Mouse (Mus musculus): ENCODE measurements at regions not wholly inside any gene's neighbourhood (a gene's known extent, or its start where the extent isn't known, plus 50 kb on each side); places are given as distances from the start of the nearest gene placed in this dataset.

DNA sequence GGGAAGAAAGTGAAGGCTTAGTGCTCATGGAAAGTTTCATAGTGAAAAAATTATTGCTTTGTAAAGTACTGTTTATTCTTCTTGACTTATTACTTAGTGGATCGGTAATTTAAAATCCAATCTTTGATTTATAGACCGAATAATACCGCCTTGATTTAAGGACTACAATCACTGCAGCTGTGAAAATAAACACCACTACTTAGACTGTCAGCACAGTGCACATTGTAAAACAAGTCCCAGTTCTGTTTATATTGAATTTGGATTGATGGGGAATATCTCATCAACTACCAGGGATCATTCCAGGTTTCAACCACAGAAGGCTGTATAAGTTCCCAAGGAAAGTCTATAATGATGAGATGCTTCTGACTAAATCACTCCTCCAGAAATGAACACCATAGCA, 230.0 kb downstream of the Rdh14 start:
- no peaks in the 10 kb centered on the region for H3K9me3 ChIP-seq (ENCODE audit: control insufficient read depth, low read length)
- 76% methylated on average over 3 of the region's 3 CpGs for whole genome bisulfite sequencing (ENCODE audit: insufficient replicate concordance)
- H3K4me2 ChIP-seq (ENCODE audit: low read depth), result no peak overlapping the region
- no peak overlapping the region for H3K27ac ChIP-seq
- TF ChIP-seq CTCF (IDR thresholded peaks at IDR 0.05; ENCODE audit: low read depth) (no peak), EP300 (IDR thresholded peaks at IDR 0.05; ENCODE audit: low read depth) (no peak)
- H3K36me3 ChIP-seq (replicated peaks; ENCODE audit: control insufficient read depth, insufficient read depth, low read depth), result no peaks in the 10 kb centered on the region
- H3K9ac ChIP-seq (replicated peaks), result no peak overlapping the region
- no peak for DNase-seq (ENCODE audit: low read depth in 3 of 3, low spot score in 3 of 3)
- H3K27me3 ChIP-seq (ENCODE audit: control insufficient read depth, insufficient read depth, low read length), result no peaks in the 10 kb centered on the region
- H3K4me1 ChIP-seq (replicated peaks; ENCODE audit: control insufficient read depth in 2 of 2, insufficient read depth in 2 of 2, low read length in 1 of 2), result no peaks in the 10 kb centered on the region
- ATAC-seq (ENCODE audit: insufficient read depth), result no peak
- H3K4me3 ChIP-seq (ENCODE audit: insufficient read depth in 1 of 2, low read depth in 2 of 2, low read length in 2 of 2), result no peak overlapping the region

GRCm38 (mm10) chr12:10638591-10638990, 248.0 kb downstream of the Rdh14 start:
- Histone ChIP-seq H3K4me2 (ENCODE audit: low read depth) (no peak overlapping the region), H3K4me3 (ENCODE audit: insufficient read depth in 1 of 2, low read depth in 2 of 2, low read length in 2 of 2) (no peak overlapping the region), H3K4me1 (replicated peaks; ENCODE audit: control insufficient read depth in 2 of 2, insufficient read depth in 2 of 2, low read length in 1 of 2) (no peaks in the 10 kb centered on the region), H3K27ac (no peak overlapping the region), H3K9me3 (ENCODE audit: control insufficient read depth, low read length) (no peaks in the 10 kb centered on the region), H3K9ac (replicated peaks) (no peak overlapping the region), H3K27me3 (ENCODE audit: control insufficient read depth, insufficient read depth, low read length) (no peaks in the 10 kb centered on the region), H3K36me3 (replicated peaks; ENCODE audit: control insufficient read depth, insufficient read depth, low read depth) (no peaks in the 10 kb centered on the region)
- TF ChIP-seq EP300 (IDR thresholded peaks at IDR 0.05; ENCODE audit: low read depth), result no peak
- no peak for TF ChIP-seq CTCF (IDR thresholded peaks at IDR 0.05; ENCODE audit: low read depth)
- DNase-seq (ENCODE audit: low read depth in 3 of 3, low spot score in 3 of 3) (no peak), ATAC-seq (ENCODE audit: insufficient read depth) (no peak)
- WGBS (ENCODE audit: insufficient replicate concordance), result 46% methylated on average over 3 of the region's 3 CpGs

DNA sequence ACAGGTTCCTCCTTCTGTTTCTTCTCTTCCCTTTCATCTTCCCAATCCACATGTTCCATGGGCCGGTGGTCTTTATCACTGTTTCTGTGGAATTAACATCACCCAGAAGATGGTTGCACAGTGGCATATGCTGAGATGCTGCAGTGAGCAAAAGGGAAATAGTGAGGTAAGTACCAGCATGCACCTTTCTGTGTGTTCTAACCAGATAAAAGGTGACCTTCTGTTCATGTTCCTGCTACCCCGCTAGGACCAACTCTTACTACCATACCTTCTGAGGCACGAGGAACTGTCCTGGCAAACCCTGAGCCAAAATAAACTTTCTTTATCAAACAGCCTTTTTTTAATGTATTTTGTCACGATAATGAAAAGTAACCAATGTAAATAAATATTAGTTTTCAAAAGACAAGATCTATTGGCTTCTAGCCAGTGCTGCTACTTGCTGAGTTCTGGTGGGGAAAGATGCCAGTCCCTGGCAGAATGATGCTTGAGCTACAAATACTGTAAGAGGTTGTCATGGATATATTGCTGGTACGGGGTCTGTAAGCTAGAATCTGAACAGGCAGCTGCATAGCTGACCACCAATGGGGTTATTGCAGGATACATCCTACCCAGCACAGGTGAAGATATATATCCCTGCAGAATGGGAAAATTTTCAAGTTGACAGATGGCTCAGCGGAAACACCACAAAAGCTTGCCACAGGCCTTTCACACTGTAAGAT, 264.1 kb downstream of the Rdh14 start:
- DNase-seq (ENCODE audit: low read depth in 3 of 3, low spot score in 3 of 3) (no peak), ATAC-seq (ENCODE audit: insufficient read depth) (no peak)
- Histone ChIP-seq H3K27me3 (ENCODE audit: control insufficient read depth, insufficient read depth, low read length) (no peaks in the 10 kb centered on the region), H3K9ac (replicated peaks) (no peak overlapping the region), H3K36me3 (replicated peaks; ENCODE audit: control insufficient read depth, insufficient read depth, low read depth) (no peaks in the 10 kb centered on the region), H3K4me1 (replicated peaks; ENCODE audit: control insufficient read depth in 2 of 2, insufficient read depth in 2 of 2, low read length in 1 of 2) (no peaks in the 10 kb centered on the region), H3K4me3 (ENCODE audit: insufficient read depth in 1 of 2, low read depth in 2 of 2, low read length in 2 of 2) (no peak overlapping the region), H3K9me3 (ENCODE audit: control insufficient read depth, low read length) (no peaks in the 10 kb centered on the region), H3K27ac (no peak overlapping the region), H3K4me2 (ENCODE audit: low read depth) (no peak overlapping the region)
- TF ChIP-seq CTCF (IDR thresholded peaks at IDR 0.05; ENCODE audit: low read depth) (no peak), EP300 (IDR thresholded peaks at IDR 0.05; ENCODE audit: low read depth) (no peak)
- WGBS (ENCODE audit: insufficient replicate concordance), result 59% methylated on average over 6 of the region's 6 CpGs

DNA sequence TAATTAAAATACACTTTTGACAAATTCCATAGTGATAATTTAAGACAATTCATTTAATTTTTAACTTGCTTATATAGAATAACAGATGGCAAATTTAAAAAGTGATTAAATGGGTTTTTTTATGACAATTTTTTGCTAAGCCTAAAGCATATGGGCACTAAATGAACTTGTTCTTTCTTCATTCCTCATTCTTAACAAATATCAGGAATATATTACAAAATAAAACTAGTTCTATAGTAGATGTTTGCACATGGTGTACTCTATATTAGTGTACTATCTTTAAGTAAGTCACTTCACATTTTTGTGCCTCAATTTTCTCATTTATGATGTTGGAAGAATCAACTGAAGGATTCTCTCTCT, 264.6 kb downstream of the Rdh14 start:
- no peak overlapping the region for H3K4me2 ChIP-seq (ENCODE audit: low read depth)
- TF ChIP-seq EP300 (IDR thresholded peaks at IDR 0.05; ENCODE audit: low read depth) (no peak), CTCF (IDR thresholded peaks at IDR 0.05; ENCODE audit: low read depth) (no peak)
- ATAC-seq (ENCODE audit: insufficient read depth), result no peak

GRCm38 (mm10) chr12:10658826-10659225, 268.3 kb downstream of the Rdh14 start:
- Histone ChIP-seq H3K9me3 (ENCODE audit: control insufficient read depth, low read length) (no peaks in the 10 kb centered on the region), H3K4me3 (ENCODE audit: insufficient read depth in 1 of 2, low read depth in 2 of 2, low read length in 2 of 2) (no peak overlapping the region)
- no peak for DNase-seq (ENCODE audit: low read depth in 3 of 3, low spot score in 3 of 3)

More for the DNA sequence above, 264.6 kb downstream of the Rdh14 start:
- H3K27me3 ChIP-seq (ENCODE audit: control insufficient read depth, insufficient read depth, low read length), result no peaks in the 10 kb centered on the region
- no peaks in the 10 kb centered on the region for H3K9me3 ChIP-seq (ENCODE audit: control insufficient read depth, low read length)
- no peak overlapping the region for H3K4me3 ChIP-seq (ENCODE audit: insufficient read depth in 1 of 2, low read depth in 2 of 2, low read length in 2 of 2)
- H3K36me3 ChIP-seq (replicated peaks; ENCODE audit: control insufficient read depth, insufficient read depth, low read depth), result no peaks in the 10 kb centered on the region
- H3K4me1 ChIP-seq (replicated peaks; ENCODE audit: control insufficient read depth in 2 of 2, insufficient read depth in 2 of 2, low read length in 1 of 2), result no peaks in the 10 kb centered on the region
- H3K9ac ChIP-seq (replicated peaks), result no peak overlapping the region
- DNase-seq (ENCODE audit: low read depth in 3 of 3, low spot score in 3 of 3), result no peak
- H3K27ac ChIP-seq, result no peak overlapping the region

More at GRCm38 (mm10) chr12:10658826-10659225, 268.3 kb downstream of the Rdh14 start:
- TF ChIP-seq CTCF (IDR thresholded peaks at IDR 0.05; ENCODE audit: low read depth), result no peak
- TF ChIP-seq EP300 (IDR thresholded peaks at IDR 0.05; ENCODE audit: low read depth), result no peak
- H3K27me3 ChIP-seq (ENCODE audit: control insufficient read depth, insufficient read depth, low read length), result no peaks in the 10 kb centered on the region
- H3K9ac ChIP-seq (replicated peaks), result no peak overlapping the region
- H3K27ac ChIP-seq, result no peak overlapping the region
- no peak overlapping the region for H3K4me2 ChIP-seq (ENCODE audit: low read depth)
- no peak for ATAC-seq (ENCODE audit: insufficient read depth)
- H3K4me1 ChIP-seq (replicated peaks; ENCODE audit: control insufficient read depth in 2 of 2, insufficient read depth in 2 of 2, low read length in 1 of 2), result no peaks in the 10 kb centered on the region
- H3K36me3 ChIP-seq (replicated peaks; ENCODE audit: control insufficient read depth, insufficient read depth, low read depth), result no peaks in the 10 kb centered on the region
- 27% methylated on average over 2 of the region's 2 CpGs for WGBS (ENCODE audit: insufficient replicate concordance)

All from liver, embryonic 14.5 days (tissue).